Mouse (Mus musculus) heart, adult 8-10 months (tissue): ENCODE results near the gene Rpl23. TPM values are rescaled to one million over a fixed set of nuclear protein-coding genes. Genes with fewer than 3 reads are reported as not detected.

Source experiments
- microRNA-seq: library from miRNA; unstranded; fragments of <30 nt; microRNA quantifications from one replicate; pipeline ENCODE4 v1.2.0, GENCODE M21; 2022
- total RNA-seq, 4 experiments: library from RNA; stranded (reverse); gene quantifications; 2 replicates each; pipeline ENCODE4 v1.2.4; 2022

Gene Rpl23
- total RNA-seq, 4 experiments from 2014 or later, result 425 to 610 (median 521) TPM

Small RNA genes within 50 kb of the gene (microRNA-seq; reads per million reads assigned to microRNA genes)
- gene Mir8102, result not detected

Other genes with a start within 250 kb of the Rpl23 start
- under 1 TPM; 0.06 to 0.75 (median 0.18) TPM for gene Srcin1, start 206.3 kb downstream of the Rpl23 start, total RNA-seq
- gene Epop, start 152.7 kb downstream of the Rpl23 start, total RNA-seq, result 1 to 10 TPM in 3 of 4 experiments, under 1 TPM in 1; 0.92 to 1.7 (median 1.2) TPM
- 10 to 100 TPM; 68.8 to 84.0 (median 69.8) TPM for gene Mllt6, start 119.0 kb downstream of the Rpl23 start, total RNA-seq
- gene Cisd3, start 96.6 kb downstream of the Rpl23 start, total RNA-seq, result 100 to 1,000 TPM; 133 to 158 (median 141) TPM
- 1 to 10 TPM; 4.6 to 6.3 (median 5.3) TPM for gene Pcgf2, start 81.9 kb downstream of the Rpl23 start, total RNA-seq
- 100 to 1,000 TPM; 145 to 154 (median 150) TPM for gene Psmb3, start 79.0 kb downstream of the Rpl23 start, total RNA-seq
- gene Pip4k2b, start 37.7 kb downstream of the Rpl23 start, total RNA-seq, result 10 to 100 TPM; 21.9 to 26.6 (median 25.6) TPM
- gene Cwc25, start 15.9 kb downstream of the Rpl23 start, total RNA-seq, result 1 to 10 TPM; 6.1 to 7.1 (median 6.3) TPM
- not detected for gene 1700001P01Rik, start 6.5 kb downstream of the Rpl23 start, total RNA-seq
- gene Lasp1, start 16.6 kb upstream of the Rpl23 start, total RNA-seq, result 10 to 100 TPM; 20.1 to 32.0 (median 25.8) TPM
- 1 to 10 TPM in 1 of 4 experiments, under 1 TPM in 3; 0.22 to 1.7 (median 0.51) TPM for gene B230217C12Rik, start 58.3 kb upstream of the Rpl23 start, total RNA-seq
- gene Fbxo47, start 101.7 kb upstream of the Rpl23 start, total RNA-seq, result under 1 TPM; 0.28 to 0.56 (median 0.31) TPM
- gene Plxdc1, start 204.0 kb upstream of the Rpl23 start, total RNA-seq, result 1 to 10 TPM; 2.7 to 4.5 (median 3.4) TPM
- under 1 TPM; 0.22 to 0.87 (median 0.45) TPM for gene Arl5c, start 213.7 kb upstream of the Rpl23 start, total RNA-seq
- gene Cacnb1, start 240.6 kb upstream of the Rpl23 start, total RNA-seq, result 1 to 10 TPM; 6.2 to 8.5 (median 6.5) TPM
- 100 to 1,000 TPM; 503 to 616 (median 589) TPM for gene Rpl19, start 244.3 kb upstream of the Rpl23 start, total RNA-seq